Mouse (Mus musculus) heart, embryonic 10.5 days (tissue): ENCODE measurements around the gene Fam166a. TPM values are rescaled to one million over a fixed set of nuclear protein-coding genes. Genes with fewer than 3 reads are reported as not detected.
A peak's percentile ranks its signal among the peaks of the same experiment; 100 is the strongest.

Experiments
- DNase-seq: peaks from one replicate; pipeline ENCODE4 v3.0.0-alpha.2; 2017; ENCODE audit warnings: low spot score
- H3K27ac ChIP-seq: fragments of 300-500 bp; sonication (generic); 2 replicates; pipeline ENCODE4 v1.5.1; 2016; ENCODE audit warnings: mild to moderate bottlenecking
- H3K27me3 ChIP-seq: fragments of 300-500 bp; sonication (generic); 2 replicates; pipeline ENCODE4 v1.6.1; 2016; ENCODE audit warnings: mild to moderate bottlenecking; ENCODE audit not compliant: poor library complexity, insufficient read depth, severe bottlenecking
- H3K36me3 ChIP-seq: fragments of 300-500 bp; sonication (generic); 2 replicates; pipeline ENCODE4 v1.6.1; 2016; ENCODE audit warnings: mild to moderate bottlenecking, moderate library complexity
- H3K4me1 ChIP-seq: fragments of 300-500 bp; sonication (generic); 2 replicates; pipeline ENCODE4 v1.6.1; 2016; ENCODE audit warnings: mild to moderate bottlenecking
- H3K4me3 ChIP-seq: fragments of 300-500 bp; sonication (generic); 2 replicates; pipeline ENCODE4 v1.5.1; 2016; ENCODE audit warnings: mild to moderate bottlenecking, moderate library complexity
- H3K9me3 ChIP-seq: fragments of 300-500 bp; sonication (generic); 2 replicates; pipeline ENCODE4 v1.6.1; 2016; ENCODE audit warnings: mild to moderate bottlenecking, moderate library complexity
- WGBS: fragments of 180-500 bp; shearing (Covaris S2); methylation state at CpG from one replicate; pipeline ENCODE4 v1.1.7; 2016; 5-methylcytosine and 5-hydroxymethylcytosine counted together
- polyA plus RNA-seq: library from polyadenylated mRNA; unstranded; fragments of >200 nt; fragmentation: Nextera tagmentation; extraction: Ambion mirVana; gene quantifications from 2 replicates; pipeline ENCODE4 v1.2.1, GENCODE M21; 2016

Gene Fam166a
- polyA plus RNA-seq, 1 experiment from 2014 or later = 0.92 TPM

DNA sequence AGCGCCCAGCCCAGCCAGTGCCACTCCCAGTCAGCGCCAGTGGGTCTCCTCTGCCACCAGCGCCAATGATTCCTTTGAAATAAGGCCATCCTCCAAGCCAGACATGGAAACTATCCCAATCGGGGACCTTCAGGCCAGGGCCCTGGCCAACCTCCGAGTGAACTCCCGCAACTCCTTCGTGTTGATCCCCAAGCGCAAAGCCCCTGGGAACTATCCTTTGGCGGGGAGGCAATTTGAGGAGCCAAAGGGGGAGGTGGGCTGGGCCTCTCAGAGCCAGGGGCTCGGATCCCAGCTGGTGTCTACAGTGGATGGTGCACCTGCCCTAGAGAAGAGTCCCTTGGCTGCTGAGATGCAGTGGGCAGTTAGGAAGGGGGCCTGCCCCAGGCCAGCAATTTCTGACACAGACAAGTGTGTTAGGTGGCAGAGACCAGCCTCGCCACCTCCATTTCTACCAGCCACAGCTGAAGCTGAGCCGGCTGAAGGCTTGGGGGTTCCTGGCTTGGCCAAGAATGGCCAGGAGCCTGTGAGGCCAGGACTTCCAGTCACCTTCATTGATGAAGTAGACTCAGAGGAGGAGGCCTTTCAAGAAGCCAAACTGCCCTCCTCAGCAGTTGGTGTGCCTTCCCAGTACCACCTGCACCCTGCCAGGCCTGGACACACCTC is 45.2 kb downstream of the Fam166a start:
- Histone ChIP-seq H3K27me3 (peaks cover 25% of the 10 kb centered on the region), H3K36me3 (peaks cover 11% of the 10 kb centered on the region; the same call in 1 of the 2 replicates), H3K4me3 (peak overlapping the region; percentile 80), H3K4me1 (peaks cover 36% of the 10 kb centered on the region), H3K27ac (peak overlapping the region; percentile 77), H3K9me3 (no peaks in the 10 kb centered on the region)
- WGBS = 20% methylated on average over 12 of the region's 12 CpGs
- no peak for DNase-seq

DNA sequence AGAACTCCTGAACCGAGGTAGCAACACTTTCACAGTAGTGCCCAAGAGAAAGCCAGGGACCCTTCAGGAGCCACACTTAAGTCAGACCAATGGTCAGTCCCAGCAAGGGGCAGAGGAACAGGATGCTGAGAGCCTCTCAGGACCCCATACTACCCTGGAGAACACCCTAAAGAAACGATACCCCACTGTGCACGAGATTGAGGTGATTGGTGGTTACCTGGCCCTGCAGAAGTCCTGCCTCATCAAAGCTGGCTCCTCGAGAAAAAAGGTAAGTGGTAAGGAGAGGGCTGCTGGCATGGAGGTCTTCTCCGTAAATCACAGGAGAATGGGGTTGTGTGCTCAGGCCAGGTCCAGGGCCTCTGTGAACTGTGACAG is 45.7 kb downstream of the Fam166a start:
- WGBS = 68% methylated on average over 5 of the region's 5 CpGs
- peak overlapping the region; percentile 80; the same call in 1 of the 2 replicates for H3K4me3 ChIP-seq
- no peak for DNase-seq
- peaks cover 36% of the 10 kb centered on the region for H3K4me1 ChIP-seq
- no peak overlapping the region for H3K27ac ChIP-seq
- peaks cover 16% of the 10 kb centered on the region for H3K36me3 ChIP-seq
- H3K27me3 ChIP-seq = peaks cover 25% of the 10 kb centered on the region
- no peaks in the 10 kb centered on the region for H3K9me3 ChIP-seq

DNA sequence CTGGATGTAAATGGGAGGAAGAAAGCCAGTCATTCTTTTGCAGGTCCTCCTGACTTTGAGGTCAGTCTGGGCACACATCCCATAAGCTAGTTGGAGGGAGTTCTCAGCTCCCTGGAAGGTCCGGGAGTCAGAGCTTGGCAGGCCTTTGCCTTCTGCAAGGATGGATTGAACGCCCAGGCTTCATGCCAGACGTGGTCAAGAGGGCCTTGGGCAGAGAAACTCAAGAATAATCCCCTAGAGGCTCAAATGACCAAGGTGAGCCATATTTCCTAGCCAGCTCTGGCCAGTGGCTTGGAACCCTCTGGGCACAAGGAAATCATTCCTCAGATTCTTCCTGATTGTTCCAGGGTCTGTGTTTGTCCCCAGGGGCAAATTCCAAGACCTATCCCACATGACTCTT is 46.3 kb downstream of the Fam166a start:
- WGBS = 69% methylated on average over 3 of the region's 3 CpGs
- no peaks in the 10 kb centered on the region for H3K9me3 ChIP-seq
- H3K27me3 ChIP-seq = peaks cover 25% of the 10 kb centered on the region
- H3K4me1 ChIP-seq = peaks cover 36% of the 10 kb centered on the region
- DNase-seq = no peak
- H3K36me3 ChIP-seq = peaks cover 22% of the 10 kb centered on the region
- H3K27ac ChIP-seq = no peak overlapping the region
- H3K4me3 ChIP-seq = no peak overlapping the region

DNA sequence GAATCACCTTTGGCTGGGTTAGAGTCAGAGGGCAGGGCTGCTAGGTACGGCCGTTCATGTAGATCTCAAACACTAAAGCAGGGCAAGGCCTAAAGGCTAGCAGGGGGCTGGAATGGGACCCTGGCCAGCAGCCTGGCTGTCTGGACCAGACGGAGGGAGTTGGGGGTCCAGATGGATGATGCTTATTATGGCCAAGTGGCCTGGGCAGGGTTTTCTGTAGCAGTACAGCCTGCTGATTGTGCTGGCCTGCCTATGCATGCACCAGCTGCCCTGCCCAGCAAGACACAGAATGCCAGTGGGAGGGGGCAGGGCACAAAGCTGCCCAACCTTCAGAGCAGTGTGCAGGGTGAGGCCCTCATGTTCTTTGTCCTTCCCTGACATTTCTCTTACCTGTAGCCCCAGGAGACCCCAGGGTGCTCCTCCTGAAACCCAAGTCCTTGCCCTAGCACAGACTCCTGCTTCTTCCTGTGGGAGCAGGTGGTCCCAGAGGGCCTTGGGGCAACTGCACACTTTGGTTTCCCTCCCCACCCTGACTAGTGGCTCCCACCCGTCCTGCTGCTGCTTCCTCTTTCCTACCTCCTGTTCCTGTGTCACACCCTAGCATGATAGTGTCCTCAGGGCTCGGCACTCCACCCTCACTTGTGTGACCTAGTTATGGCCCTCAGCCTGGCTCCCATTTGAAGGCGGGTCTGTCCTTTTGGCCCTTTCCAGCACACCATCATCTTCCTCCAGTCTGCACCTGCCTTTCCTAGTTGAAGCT is 47.5 kb downstream of the Fam166a start:
- peak overlapping the region; percentile 25; the same call in 1 of the 2 replicates for H3K4me3 ChIP-seq
- 58% methylated on average over 6 of the region's 6 CpGs for WGBS
- peaks cover 42% of the 10 kb centered on the region for H3K4me1 ChIP-seq

DNA sequence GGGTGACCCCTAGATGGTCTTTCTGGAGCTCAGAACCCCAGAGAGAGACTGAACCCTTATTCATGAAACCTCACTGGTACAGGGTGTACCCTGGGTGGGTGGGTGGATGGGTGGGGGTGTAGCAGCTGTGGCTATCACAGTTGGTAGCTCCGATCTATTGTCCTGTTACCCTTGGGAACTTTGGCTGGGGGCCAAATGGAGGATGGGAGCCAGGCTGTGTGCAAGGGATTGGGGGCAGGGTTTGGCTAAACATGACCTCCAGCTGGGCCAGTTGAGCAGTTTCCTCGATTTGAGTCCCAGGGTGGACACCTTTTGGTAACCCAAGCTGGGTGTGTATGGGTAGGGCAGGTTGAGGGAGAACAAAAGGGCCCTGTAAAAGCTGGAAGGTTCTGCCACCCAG is 48.2 kb downstream of the Fam166a start:
- no peak overlapping the region for H3K4me3 ChIP-seq
- WGBS = 42% methylated on average over 2 of the region's 2 CpGs
- H3K9me3 ChIP-seq = no peaks in the 10 kb centered on the region
- no peak for DNase-seq
- H3K4me1 ChIP-seq = peaks cover 48% of the 10 kb centered on the region
- peaks cover 36% of the 10 kb centered on the region for H3K36me3 ChIP-seq
- peak overlapping the region; percentile 31; the same call in 1 of the 2 replicates for H3K27ac ChIP-seq
- peaks cover 25% of the 10 kb centered on the region for H3K27me3 ChIP-seq

More for the DNA sequence above, 47.5 kb downstream of the Fam166a start:
- Histone ChIP-seq H3K27ac (peak overlapping the region; percentile 31), H3K36me3 (peaks cover 33% of the 10 kb centered on the region), H3K27me3 (peaks cover 25% of the 10 kb centered on the region), H3K9me3 (no peaks in the 10 kb centered on the region)
- DNase-seq = no peak

DNA sequence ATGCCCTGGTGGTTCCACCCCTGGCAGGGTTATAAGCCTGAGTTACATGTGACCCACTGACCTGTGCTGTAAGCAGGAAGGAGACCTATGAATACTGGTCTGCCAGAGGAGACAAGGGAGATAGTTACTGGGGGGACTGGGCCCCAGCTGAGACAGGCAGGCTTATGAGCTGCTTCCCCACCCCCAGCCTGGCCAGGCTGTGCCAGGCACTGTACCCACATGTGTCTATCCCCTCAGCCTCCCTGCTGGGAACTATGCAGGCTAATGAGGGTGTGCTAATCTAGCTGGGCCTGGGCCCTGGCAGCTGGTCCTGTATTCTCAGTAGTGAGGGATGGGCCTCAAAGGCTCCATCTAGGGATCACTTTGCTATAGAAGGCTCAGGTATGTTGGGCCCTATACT is 48.7 kb downstream of the Fam166a start:
- Histone ChIP-seq H3K36me3 (peaks cover 36% of the 10 kb centered on the region), H3K27me3 (peaks cover 25% of the 10 kb centered on the region), H3K4me3 (no peak overlapping the region), H3K9me3 (no peaks in the 10 kb centered on the region), H3K27ac (no peak overlapping the region), H3K4me1 (peaks cover 49% of the 10 kb centered on the region)
- DNase-seq = no peak

DNA sequence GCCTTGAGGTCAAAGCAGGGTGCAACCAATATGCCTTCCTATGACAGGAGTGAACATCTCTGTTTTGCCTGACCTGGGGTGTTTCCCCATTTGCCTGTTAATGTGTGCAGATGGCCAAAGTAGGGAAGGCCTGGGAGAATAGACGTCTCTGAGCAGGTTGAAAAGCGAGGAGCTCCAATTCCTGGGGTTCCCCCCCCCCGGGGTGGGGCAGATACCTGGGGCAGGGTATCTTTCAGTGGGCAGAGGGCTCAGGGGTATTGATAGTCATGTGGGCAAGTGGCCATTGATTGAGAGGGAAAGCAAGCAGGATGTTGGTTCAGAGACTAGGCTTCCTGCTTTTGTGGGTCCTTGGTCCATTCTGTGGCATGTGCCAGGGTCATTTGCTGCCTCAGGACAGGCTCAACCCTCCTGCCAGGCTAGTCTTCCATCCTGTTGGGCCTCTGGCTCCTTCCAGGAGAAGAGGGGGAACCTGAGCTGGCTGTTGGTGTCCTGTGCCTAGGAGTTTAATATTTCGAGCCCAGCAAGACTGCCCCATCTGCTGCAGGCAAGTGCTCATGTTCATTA is 49.3 kb downstream of the Fam166a start:
- peaks cover 50% of the 10 kb centered on the region for H3K4me1 ChIP-seq

More for the DNA sequence above, 49.3 kb downstream of the Fam166a start:
- peaks cover 25% of the 10 kb centered on the region for H3K27me3 ChIP-seq
- peaks cover 36% of the 10 kb centered on the region for H3K36me3 ChIP-seq
- WGBS = 66% methylated on average over 4 of the region's 4 CpGs
- H3K4me3 ChIP-seq = no peak overlapping the region
- H3K27ac ChIP-seq = no peak overlapping the region
- no peak for DNase-seq
- no peaks in the 10 kb centered on the region for H3K9me3 ChIP-seq

Other genes with a start within 250 kb of the Fam166a start
- gene Mrpl41, start 243.6 kb upstream of the Fam166a start, polyA plus RNA-seq = 126 and 132 TPM in 2 replicates
- 7.9 and 9.3 TPM in 2 replicates for gene Pnpla7, start 242.7 kb upstream of the Fam166a start, polyA plus RNA-seq
- gene Nsmf, start 164.4 kb upstream of the Fam166a start, polyA plus RNA-seq = 52.2 and 53.2 TPM in 2 replicates
- 0.13 TPM in 1 of 2 replicates, not detected in the other for gene Entpd8, start 138.4 kb upstream of the Fam166a start, polyA plus RNA-seq
- gene Noxa1, start 123.6 kb upstream of the Fam166a start, polyA plus RNA-seq = 0.14 TPM in 1 of 2 replicates, not detected in the other
- 5.7 and 5.9 TPM in 2 replicates for gene Nrarp, start 38.0 kb upstream of the Fam166a start, polyA plus RNA-seq
- 7.7 and 8.4 TPM in 2 replicates for gene Tor4a, start 21.9 kb upstream of the Fam166a start, polyA plus RNA-seq
- 90.9 and 99.8 TPM in 2 replicates for gene Nelfb, start 7.3 kb upstream of the Fam166a start, polyA plus RNA-seq
- gene Stpg3, start 4.1 kb upstream of the Fam166a start, polyA plus RNA-seq = 0.10 TPM in 1 of 2 replicates, not detected in the other
- gene Tubb4b, start 6.0 kb downstream of the Fam166a start, polyA plus RNA-seq = 544 and 610 TPM in 2 replicates
- not detected in 2 replicates for gene Slc34a3, start 15.6 kb downstream of the Fam166a start, polyA plus RNA-seq
- gene Rnf224, start 18.0 kb downstream of the Fam166a start, polyA plus RNA-seq = 0.08 TPM in 1 of 2 replicates, not detected in the other
- gene Rnf208, start 23.5 kb downstream of the Fam166a start, polyA plus RNA-seq = 6.4 and 9.1 TPM in 2 replicates
- gene Cysrt1, start 23.7 kb downstream of the Fam166a start, polyA plus RNA-seq = not detected in 2 replicates
- gene AL732309.1, start 28.1 kb downstream of the Fam166a start, polyA plus RNA-seq = 4.0 and 6.0 TPM in 2 replicates
- 17.1 and 19.0 TPM in 2 replicates for gene Tmem203, start 36.7 kb downstream of the Fam166a start, polyA plus RNA-seq
- gene Tprn, start 43.9 kb downstream of the Fam166a start, polyA plus RNA-seq = 5.1 and 6.4 TPM in 2 replicates
- 164 and 199 TPM in 2 replicates for gene Ssna1, start 53.7 kb downstream of the Fam166a start, polyA plus RNA-seq
- 101 and 113 TPM in 2 replicates for gene Anapc2, start 53.7 kb downstream of the Fam166a start, polyA plus RNA-seq
- gene Tmem210, start 69.4 kb downstream of the Fam166a start, polyA plus RNA-seq = not detected in 2 replicates
- not detected in 2 replicates for gene Lrrc26, start 71.2 kb downstream of the Fam166a start, polyA plus RNA-seq
- 0.93 TPM in 1 of 2 replicates, not detected in the other for gene Grin1, start 100.4 kb downstream of the Fam166a start, polyA plus RNA-seq
- gene Man1b1, start 113.6 kb downstream of the Fam166a start, polyA plus RNA-seq = 31.7 and 52.3 TPM in 2 replicates
- gene Dpp7, start 137.6 kb downstream of the Fam166a start, polyA plus RNA-seq = 12.9 and 19.1 TPM in 2 replicates
- 9.5 and 12.7 TPM in 2 replicates for gene Uap1l1, start 146.9 kb downstream of the Fam166a start, polyA plus RNA-seq
- gene Sapcd2, start 153.6 kb downstream of the Fam166a start, polyA plus RNA-seq = 26.8 and 31.8 TPM in 2 replicates
- not detected in 2 replicates for gene Entpd2, start 177.1 kb downstream of the Fam166a start, polyA plus RNA-seq
- 14.6 and 16.5 TPM in 2 replicates for gene Npdc1, start 180.6 kb downstream of the Fam166a start, polyA plus RNA-seq
- gene Fut7, start 204.5 kb downstream of the Fam166a start, polyA plus RNA-seq = not detected in 2 replicates
- gene Abca2, start 210.0 kb downstream of the Fam166a start, polyA plus RNA-seq = 3.5 and 4.7 TPM in 2 replicates
- gene Clic3, start 238.1 kb downstream of the Fam166a start, polyA plus RNA-seq = 0.69 and 1.1 TPM in 2 replicates
- 15.6 and 17.7 TPM in 2 replicates for gene Paxx, start 242.3 kb downstream of the Fam166a start, polyA plus RNA-seq